Mouse (Mus musculus) urinary bladder, adult 2 months (tissue): ENCODE results near the gene Gm12166. TPM values are rescaled to one million over a fixed set of nuclear protein-coding genes. Genes with fewer than 3 reads are reported as not detected.
A peak's percentile ranks its signal among the peaks of the same experiment; 100 is the strongest.
"Not testable (repeated sequence)": the region's sequence is repeated elsewhere in the genome, so short reads cannot be mapped to it uniquely, and the experiment has no call there.

ENCODE experiments used
- DNase-seq: peaks from one replicate; pipeline ENCODE4 v3.0.0; 2022; ENCODE audit warnings: low spot score
- polyA plus RNA-seq: library from polyadenylated mRNA; depleted of rRNA; stranded (reverse); fragments of >200 nt; gene quantifications from 2 replicates; pipeline ENCODE4 v1.2.3, GENCODE M21; 2012

Gm12166 gene
- polyA plus RNA-seq, 1 experiment: 10.6 TPM

GRCm38 (mm10) chr11:46055896-46056769 is 4.0 kb upstream of the Gm12166 start, which contains the start of gene Adam19:
TSS of gene Adam19 (plus strand) at chr11:46055992.
- DNase-seq: peak; percentile 61

- no peak for DNase-seq
Observed at GRCm38 (mm10) chr11:46054911-46055895, 3.1 kb upstream of the Gm12166 start.

DNA sequence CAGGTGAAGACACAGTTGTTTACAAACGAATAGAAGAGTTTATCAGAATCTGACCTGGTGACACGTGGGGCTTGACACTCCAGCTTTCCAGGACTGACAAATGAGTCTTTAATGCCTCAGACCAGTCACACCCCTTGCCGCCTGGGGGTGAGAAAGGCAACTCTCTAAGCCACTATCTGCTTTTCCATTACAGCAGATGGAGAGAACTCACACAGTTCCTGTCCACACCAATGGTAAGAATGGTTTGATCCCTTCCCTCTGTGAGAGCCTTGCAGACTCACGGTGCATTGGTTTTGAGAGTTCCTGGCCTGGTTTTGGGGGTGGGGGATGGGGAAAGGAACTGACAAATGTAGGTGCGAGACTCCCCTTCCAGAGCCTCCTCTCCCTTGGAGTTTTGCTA is 2.2 kb upstream of the Gm12166 start:
- no peak for DNase-seq

GRCm38 (mm10) chr11:46053457-46053856 is 1.3 kb upstream of the Gm12166 start:
- DNase-seq: not testable (repeated sequence)

- DNase-seq: no peak
Observed at GRCm38 (mm10) chr11:46047264-46047663, 4.9 kb downstream of the Gm12166 start.

DNA sequence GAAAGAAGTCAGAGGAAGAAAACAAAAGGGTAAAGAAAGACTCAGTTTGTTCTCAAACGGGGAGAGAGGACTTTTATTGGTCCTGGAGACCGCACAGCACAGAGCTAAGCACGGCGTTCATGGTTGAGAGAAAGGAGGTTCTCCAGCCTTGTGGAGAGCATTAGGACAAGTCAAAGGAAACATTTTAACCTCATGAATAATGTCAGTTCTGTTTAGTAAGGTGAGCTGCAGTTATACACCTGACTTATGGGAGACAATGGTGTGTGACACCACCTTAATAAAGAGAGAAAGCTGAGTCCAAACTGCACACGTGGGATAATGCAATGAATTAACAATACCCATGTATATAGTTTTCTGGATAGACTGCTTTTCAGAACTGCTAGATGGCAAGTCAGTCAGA is 7.3 kb downstream of the Gm12166 start:
- no peak for DNase-seq

DNA sequence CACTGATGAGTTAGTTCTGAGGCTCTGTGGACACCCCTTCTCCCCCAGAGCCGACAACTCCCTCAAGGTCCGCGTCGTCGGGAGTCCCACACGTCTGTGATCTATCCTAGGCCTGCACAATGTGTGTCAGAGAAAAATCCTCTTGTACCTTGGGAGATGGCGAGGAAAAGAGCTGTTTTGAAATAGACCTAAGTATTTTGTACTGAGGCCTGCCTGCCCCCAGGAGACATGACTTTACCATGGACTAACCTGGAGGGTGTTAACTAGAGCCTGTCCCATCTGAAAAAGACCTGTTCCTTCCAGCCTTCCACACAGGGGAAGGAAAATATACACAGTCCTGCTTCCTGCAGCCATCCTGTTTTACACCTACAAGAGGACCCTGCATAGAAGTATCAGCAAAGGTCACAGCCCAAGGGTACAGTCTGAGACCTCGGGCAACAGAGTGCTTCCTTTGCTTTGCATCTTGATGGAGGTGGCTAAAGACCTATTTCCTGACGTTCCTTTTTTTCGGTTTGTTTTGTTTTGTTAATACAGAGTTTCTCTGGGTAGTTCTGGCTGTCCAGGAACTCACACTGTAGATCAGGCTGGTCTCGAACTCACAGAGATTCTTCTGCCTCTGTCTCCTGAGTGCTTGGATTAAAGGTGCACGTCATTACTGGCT is 10.4 kb downstream of the Gm12166 start:
- no peak for DNase-seq

DNA sequence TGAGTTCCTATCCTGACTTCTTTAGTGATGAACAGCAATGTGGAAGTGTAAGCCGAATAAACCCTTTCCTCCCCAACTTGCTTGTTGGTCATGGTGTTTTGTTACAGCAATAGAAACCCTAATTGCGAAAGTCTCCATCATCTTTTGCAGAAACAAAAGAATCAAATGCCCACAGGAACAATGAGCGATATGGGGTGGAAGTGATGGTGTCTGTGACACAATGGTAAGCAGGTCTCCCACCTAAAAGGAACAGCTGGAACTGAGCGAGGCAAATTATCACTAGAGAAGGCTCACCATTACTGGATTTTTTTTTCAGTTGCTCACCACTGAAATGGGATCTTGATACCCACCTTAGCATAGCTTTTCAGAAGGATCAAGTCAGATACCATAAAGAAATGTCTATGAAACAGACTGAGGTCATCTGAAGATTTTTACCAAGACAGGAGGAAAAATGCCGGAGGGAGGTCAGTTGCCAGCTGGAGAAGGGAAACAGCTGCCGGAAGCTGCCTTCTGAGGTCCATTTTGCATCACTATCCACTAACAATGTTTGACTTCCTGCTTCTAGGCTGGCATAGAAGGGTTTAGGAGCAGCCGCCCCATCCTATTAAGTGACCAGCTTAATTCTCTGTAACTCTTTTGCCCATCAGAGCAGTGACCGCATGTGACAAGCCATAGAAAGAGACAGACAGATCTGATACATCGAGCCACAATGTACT is 11.1 kb downstream of the Gm12166 start:
- DNase-seq: no peak

- no peak for DNase-seq
Observed at GRCm38 (mm10) chr11:46039335-46039734, 12.8 kb downstream of the Gm12166 start.

DNA sequence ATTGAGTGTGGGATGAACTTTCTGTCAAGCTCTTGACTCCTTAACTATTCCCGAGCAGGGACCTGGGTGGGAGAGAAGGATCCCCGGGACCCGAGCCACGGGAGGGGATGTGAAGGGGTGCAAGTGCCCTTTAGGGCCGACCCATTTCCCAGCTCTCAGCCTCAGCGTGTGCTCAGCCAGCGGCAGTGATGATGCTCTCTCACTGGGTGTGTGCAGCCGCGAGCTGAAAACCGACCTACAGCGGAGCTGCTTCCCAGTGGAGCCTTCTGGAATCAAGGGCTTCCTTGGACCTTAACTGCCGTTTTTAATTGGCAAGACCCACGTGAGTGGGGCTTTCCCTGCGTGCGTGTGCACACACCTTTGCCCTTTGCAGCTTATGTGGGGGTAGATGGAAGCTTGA is 13.2 kb downstream of the Gm12166 start:
- no peak for DNase-seq

DNA sequence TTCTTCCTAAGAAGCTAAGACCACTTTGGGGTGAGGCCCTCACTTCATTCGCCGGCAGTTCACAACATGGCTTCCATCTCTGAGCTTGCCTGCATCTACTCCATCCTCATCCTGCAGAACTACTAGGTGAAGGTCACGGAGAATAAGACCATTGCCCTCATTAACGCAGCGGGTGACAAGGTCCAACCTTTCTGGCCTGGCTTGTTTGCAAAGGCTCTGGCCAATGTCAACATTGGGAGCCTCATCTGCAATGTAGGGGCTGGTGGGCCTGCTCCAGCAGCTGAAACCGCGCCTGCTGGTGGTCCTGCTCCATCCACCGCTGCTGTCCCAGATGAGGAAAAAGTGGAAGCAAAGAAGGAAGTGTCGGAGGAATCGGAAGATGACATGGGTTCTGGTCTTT is 15.7 kb downstream of the Gm12166 start:
- no peak for DNase-seq

GRCm38 (mm10) chr11:46032956-46033355 is 19.2 kb downstream of the Gm12166 start:
- no peak for DNase-seq

GRCm38 (mm10) chr11:46031470-46031869 is 20.7 kb downstream of the Gm12166 start:
- DNase-seq: no peak

GRCm38 (mm10) chr11:46030026-46030425 is 22.1 kb downstream of the Gm12166 start:
- DNase-seq: no peak

DNA sequence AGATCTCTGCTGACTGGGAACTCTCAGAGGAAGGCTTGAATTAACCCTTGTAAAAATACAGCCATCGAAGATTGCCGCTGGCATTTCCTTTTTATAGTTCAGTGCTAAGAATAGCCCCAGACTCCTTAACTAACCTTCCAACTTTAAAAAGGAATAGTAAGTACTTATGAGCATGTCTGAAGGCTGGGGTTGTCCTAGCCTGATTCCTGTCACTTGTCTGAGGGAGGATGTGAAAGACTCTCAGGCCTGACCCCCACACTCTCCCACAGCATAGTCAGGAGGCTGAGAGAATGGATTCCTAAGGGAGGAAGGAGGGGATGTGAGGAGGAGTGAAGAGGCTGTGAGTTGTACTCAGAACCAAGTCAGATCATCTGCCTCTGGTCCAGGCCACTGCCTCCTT is 22.6 kb downstream of the Gm12166 start:
- no peak for DNase-seq

DNA sequence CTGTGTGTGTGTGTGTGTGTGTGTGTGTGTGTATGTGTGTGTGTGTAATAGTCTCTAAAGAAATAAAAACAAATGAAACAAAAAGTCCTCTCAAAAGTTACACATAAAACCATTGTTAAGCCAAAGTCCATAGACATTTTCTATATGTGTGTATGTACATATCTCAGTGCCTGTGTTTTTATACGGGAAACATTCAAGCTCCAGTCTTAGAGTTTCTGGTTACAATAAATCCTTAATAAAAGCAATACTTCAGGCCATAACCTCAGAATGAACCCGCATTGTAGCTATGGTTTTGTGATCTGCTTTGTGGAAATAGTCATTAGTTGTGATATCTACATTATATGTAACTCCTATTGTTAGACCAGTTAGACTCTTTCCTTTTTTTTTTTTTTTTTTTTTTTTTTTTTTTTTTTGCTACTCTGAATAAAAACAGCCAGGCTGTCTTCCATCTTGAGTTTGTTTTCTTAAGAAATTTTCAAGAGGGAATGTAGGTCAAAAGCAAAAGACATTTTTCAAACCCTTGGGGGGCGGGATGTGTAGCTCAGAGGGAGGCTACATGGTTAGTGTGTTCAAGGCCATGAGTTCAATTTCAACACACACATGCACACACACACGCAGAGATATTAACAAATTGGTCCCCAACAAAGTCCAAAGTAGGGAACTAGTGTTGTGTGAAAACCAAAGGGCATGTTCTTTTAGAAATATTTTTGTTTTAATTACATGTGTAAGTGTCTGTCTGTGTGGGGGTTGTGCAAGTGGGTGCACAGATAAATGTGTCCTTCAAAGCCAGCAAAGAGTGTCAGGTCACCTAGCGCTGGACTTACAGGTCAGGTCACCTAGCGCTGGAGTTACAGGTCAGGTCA is 23.9 kb downstream of the Gm12166 start:
- no peak for DNase-seq

GRCm38 (mm10) chr11:46025962-46026392 is 26.1 kb downstream of the Gm12166 start:
- DNase-seq: no peak

- no peak for DNase-seq
Observed at GRCm38 (mm10) chr11:46022983-46023382, 29.1 kb downstream of the Gm12166 start.

DNA sequence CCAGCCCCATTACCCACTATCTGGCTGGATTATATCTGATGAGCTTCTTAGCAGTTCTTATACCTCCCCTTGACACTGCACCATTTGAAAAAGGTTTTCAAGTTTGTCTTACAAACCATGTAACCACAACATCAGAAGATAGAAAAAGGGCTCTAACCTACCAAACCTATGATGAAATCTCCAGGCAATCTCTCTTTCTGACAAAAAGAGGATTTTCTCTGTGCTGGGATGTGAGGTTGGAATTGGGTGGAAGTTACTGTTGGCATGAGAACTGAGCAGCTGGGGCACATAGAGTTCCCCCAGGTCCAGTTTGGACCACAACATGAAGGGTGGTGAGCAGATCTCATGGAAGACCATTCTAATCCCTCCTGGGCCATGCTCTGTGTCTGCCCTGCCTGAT is 30.3 kb downstream of the Gm12166 start:
- no peak for DNase-seq

GRCm38 (mm10) chr11:46020246-46020645 is 31.9 kb downstream of the Gm12166 start:
- no peak for DNase-seq
